Mouse (Mus musculus) common myeloid progenitor, adult 5-6 weeks (primary cell): Measurements from ENCODE around the gene Clec4d. TPM values are rescaled to one million over a fixed set of nuclear protein-coding genes. Genes with fewer than 3 reads are reported as not detected.
"Not testable (repeated sequence)": the region's sequence is repeated elsewhere in the genome, so short reads cannot be mapped to it uniquely, and the experiment has no call there.

Experiments used
- ATAC-seq: replicated peaks from 2 replicates; pipeline ENCODE4 v1.8.0; 2016; ENCODE audit warnings: low read depth, mild to moderate bottlenecking, moderate TSS enrichment, inconsistent platforms; ENCODE audit not compliant: poor library complexity, severe bottlenecking
- total RNA-seq: library from RNA; stranded (forward); fragments of 200-1000, 187-1606 nt; gene quantifications from 2 replicates; pipeline ENCODE4 v1.2.3, GENCODE M21; 2017

The Clec4d gene
- total RNA-seq, 1 experiment from 2014 or later, result 12.8 TPM

DNA sequence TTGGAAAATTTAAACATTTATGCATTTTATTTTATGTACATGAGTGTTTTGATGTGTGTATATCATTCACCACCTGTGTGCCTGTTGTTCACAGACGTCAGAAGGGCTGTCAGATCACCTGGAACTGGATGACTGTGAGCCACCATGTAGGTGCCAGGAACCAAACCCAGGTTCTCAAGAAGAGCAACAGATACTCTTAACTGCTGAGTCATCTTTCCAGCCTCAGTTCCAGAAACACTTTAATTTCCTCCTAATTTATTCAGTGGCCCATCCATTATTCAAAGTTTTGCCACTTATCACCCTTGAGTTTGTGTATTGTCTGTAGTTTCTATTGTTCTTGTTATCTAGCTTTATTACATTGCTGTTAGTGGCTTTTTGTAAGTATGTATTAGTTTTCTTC, 34.8 kb downstream of the Clec4d start:
- no peak for ATAC-seq

DNA sequence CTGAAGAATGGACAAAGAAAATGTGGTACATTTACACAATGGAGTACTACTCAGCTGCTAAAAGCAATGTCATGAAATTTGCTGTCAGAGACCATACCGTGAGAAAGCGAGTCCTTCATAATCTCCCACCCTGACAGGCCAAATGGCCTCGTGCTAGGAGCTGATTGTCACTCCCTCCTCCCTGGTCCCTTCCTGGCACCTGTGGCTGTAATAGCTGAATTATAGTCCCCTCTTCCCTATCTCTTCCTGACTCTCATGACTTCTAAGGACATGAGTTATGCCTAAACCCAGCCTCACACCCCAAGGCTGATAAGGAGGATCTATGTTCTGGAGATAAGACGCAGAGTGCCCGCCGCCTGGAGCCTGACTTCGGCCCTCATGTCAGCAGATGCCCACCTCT, 44.4 kb downstream of the Clec4d start:
- ATAC-seq, result not testable (repeated sequence)

DNA sequence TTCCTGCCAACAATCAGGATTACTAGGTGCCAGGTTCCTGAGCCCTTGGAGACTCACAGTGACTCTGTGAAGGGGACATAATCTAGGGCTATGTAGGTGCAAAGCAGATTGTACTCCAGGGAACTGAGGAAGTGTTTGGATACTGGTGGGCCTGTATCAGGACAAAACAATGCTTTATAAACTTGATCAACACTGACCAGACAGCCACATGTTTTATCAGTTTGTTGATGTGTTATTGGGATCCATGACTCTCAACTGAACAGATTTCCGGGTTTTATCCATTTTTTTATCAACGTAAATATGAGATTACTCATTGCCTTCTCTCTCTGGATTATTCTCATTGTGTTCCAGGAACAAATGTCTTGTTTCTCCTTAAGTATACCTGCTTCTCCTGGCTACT, 46.1 kb downstream of the Clec4d start, which contains the start of gene Vmn2r19:
TSS of gene Vmn2r19 (plus strand) at position 301 of the 400 bp plus-strand sequence.
- no peak for ATAC-seq

Other genes starting within 250 kb of the Clec4d start
- gene Clec4b1, start 212.1 kb upstream of the Clec4d start, total RNA-seq, result not detected in 2 replicates
- gene Clec4a2, start 155.7 kb upstream of the Clec4d start, total RNA-seq, result 0.96 and 3.7 TPM in 2 replicates
- 0.73 TPM in 1 of 2 replicates, not detected in the other for gene Clec4b2, start 89.2 kb upstream of the Clec4d start, total RNA-seq
- not detected in 2 replicates for gene Clec4n, start 32.3 kb upstream of the Clec4d start, total RNA-seq
- 22.4 and 22.8 TPM in 2 replicates for gene Clec4e, start 27.8 kb downstream of the Clec4d start, total RNA-seq
- not detected in 2 replicates for gene Vmn2r19, start 46.2 kb downstream of the Clec4d start, total RNA-seq
- not detected in 2 replicates for gene Vmn2r20, start 156.0 kb downstream of the Clec4d start, total RNA-seq